Mouse (Mus musculus): Measurements from ENCODE around the gene Slc33a1.

Gene Slc33a1

GRCm38 (mm10) chr3:63964100-63964921, at the start of gene Slc33a1:
TSS of gene Slc33a1 (minus strand) at chr3:63964768.
- DNase-seq (ENCODE audit: inconsistent age in 2 of 2, low spot score in 1 of 2), result peak; percentile 99 to 100

GRCm38 (mm10) chr3:63988722-63989440, 24.3 kb upstream of the Slc33a1 start:
- no peak for DNase-seq (ENCODE audit: inconsistent age in 2 of 2, low spot score in 1 of 2)

GRCm38 (mm10) chr3:63986656-63987055, 22.1 kb upstream of the Slc33a1 start:
- no peak for DNase-seq (ENCODE audit: inconsistent age in 2 of 2, low spot score in 1 of 2)

GRCm38 (mm10) chr3:63977895-63978294, 13.3 kb upstream of the Slc33a1 start:
- no peak for DNase-seq (ENCODE audit: inconsistent age in 2 of 2, low spot score in 1 of 2)

- DNase-seq (ENCODE audit: inconsistent age in 2 of 2, low spot score in 1 of 2), result peak; percentile 95 to 98
These were observed 11.7 kb upstream of the Slc33a1 start, which contains the start of gene Gmps for GRCm38 (mm10) chr3:63975955-63976908. TSS of gene Gmps (plus strand) at chr3:63976106.

GRCm38 (mm10) chr3:63965929-63966328, 1.4 kb upstream of the Slc33a1 start:
- DNase-seq (ENCODE audit: inconsistent age in 2 of 2, low spot score in 1 of 2), result no peak

GRCm38 (mm10) chr3:63964922-63965249, 318 bp upstream of the Slc33a1 start:
- DNase-seq (ENCODE audit: inconsistent age in 2 of 2, low spot score in 1 of 2), result no peak

- peak; percentile 18 to 67 for DNase-seq (ENCODE audit: inconsistent age in 2 of 2, low spot score in 1 of 2)
These were observed 1.0 kb downstream of the Slc33a1 start for GRCm38 (mm10) chr3:63963421-63964099.

- DNase-seq (ENCODE audit: inconsistent age in 2 of 2, low spot score in 1 of 2), result no peak
These were observed 14.7 kb downstream of the Slc33a1 start for GRCm38 (mm10) chr3:63949837-63950236.

GRCm38 (mm10) chr3:63941204-63941850, 23.2 kb downstream of the Slc33a1 start:
- DNase-seq (ENCODE audit: inconsistent age in 2 of 2, low spot score in 1 of 2), result no peak

GRCm38 (mm10) chr3:63938928-63939327, 25.6 kb downstream of the Slc33a1 start:
- no peak for DNase-seq (ENCODE audit: inconsistent age in 2 of 2, low spot score in 1 of 2)

- DNase-seq (ENCODE audit: inconsistent age in 2 of 2, low spot score in 1 of 2), result peak; percentile 93 to 98
These were observed 35.4 kb downstream of the Slc33a1 start, which contains the start of gene E130311K13Rik for GRCm38 (mm10) chr3:63928878-63929859. TSS of gene E130311K13Rik (minus strand) at chr3:63929472.

- peak in 1 of 2 experiments; percentile 59 for DNase-seq (ENCODE audit: inconsistent age in 2 of 2, low spot score in 1 of 2)
These were observed 44.9 kb downstream of the Slc33a1 start for GRCm38 (mm10) chr3:63919634-63920033.

- no peak for DNase-seq (ENCODE audit: inconsistent age in 2 of 2, low spot score in 1 of 2)
These were observed 54.3 kb downstream of the Slc33a1 start for GRCm38 (mm10) chr3:63910301-63910700.

- peak; percentile 5 to 25 for DNase-seq (ENCODE audit: inconsistent age in 2 of 2, low spot score in 1 of 2)
These were observed 59.3 kb downstream of the Slc33a1 start for GRCm38 (mm10) chr3:63905241-63905640.

- no peak for DNase-seq (ENCODE audit: inconsistent age in 2 of 2, low spot score in 1 of 2)
These were observed 60.4 kb downstream of the Slc33a1 start for GRCm38 (mm10) chr3:63904157-63904556.

GRCm38 (mm10) chr3:63900021-63900571, 64.5 kb downstream of the Slc33a1 start:
- DNase-seq (ENCODE audit: inconsistent age in 2 of 2, low spot score in 1 of 2), result no peak

GRCm38 (mm10) chr3:63899309-63899695, 65.3 kb downstream of the Slc33a1 start, which contains the start of gene Plch1:
TSS of gene Plch1 (minus strand) at chr3:63899472.
- peak; percentile 15 to 65 for DNase-seq (ENCODE audit: inconsistent age in 2 of 2, low spot score in 1 of 2)

All from adrenal gland, adult (tissue).